In the genomic region with DNA sequence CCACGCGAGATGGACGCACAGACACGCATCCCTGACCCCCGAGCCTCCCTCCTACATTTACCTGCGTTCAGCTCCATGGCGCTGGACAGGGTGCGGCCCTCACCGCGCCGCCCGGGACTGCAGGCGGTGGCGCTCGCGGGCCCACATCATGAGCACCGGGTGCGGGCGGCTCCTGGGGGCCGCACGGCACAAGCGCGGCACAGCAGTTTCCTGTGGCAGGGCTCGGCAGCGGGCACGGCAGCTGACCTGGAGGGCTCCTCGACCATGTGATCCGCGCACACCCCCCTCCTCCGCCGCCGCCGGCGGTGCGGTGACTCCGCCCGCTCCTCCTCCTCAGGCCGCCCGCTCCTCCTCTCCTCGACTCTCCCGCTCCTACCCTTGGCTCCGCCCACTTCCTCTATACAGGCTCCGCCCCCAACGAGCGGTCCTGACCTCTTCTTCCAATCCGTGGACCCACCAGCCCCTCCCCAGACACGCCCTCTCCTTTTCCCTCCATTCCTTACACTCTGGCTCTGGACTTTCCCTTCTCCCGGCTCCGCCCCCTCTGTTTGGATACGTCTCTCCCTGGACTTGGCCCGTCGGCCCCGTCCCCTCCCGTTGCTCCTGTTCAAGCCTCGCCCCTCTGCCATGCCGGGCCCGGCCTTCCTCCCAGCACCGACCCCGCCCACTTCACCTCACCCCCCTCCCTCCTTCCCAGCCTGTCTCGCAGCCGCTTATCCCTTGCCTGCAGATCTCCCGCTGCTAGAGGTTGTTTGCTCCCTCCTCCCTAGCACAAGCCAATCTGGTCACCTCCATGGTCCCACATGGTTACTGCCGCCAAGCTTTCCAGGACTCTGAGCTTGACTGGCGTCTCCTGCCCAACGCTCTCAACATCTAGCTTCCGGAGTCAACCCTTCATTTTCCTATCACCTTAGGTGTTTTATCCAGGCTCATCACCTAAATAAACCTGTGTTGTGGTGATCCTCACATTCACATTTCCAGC, we compare ENCODE assay signal across 8 mouse cellular contexts. TPM values are rescaled to one million over a fixed set of nuclear protein-coding genes. Genes with fewer than 3 reads are reported as not detected.
A peak's percentile ranks its signal among the peaks of the same experiment; 100 is the strongest.
DNase-seq lines count a peak whose midpoint lies in the region; ATAC-seq and TF ChIP-seq lines count a peak whose summit lies in the region.

A gene (minus strand): TSS at position 378 of the 982 bp plus-strand sequence.

- peak within 1 kb of the TSS; percentile 75 for H3K4me2 ChIP-seq in forebrain, embryonic 16.5 days (ENCODE audit: low read length)
- H3K4me2 ChIP-seq in lung, embryonic 14.5 days = peak within 1 kb of the TSS; percentile 82

- intact Hi-C loops in heart, postnatal 36 days (cut with DNase I) = loop anchor here (1.0 kb wide), 1 partner anchor 32 kb away; a partner anchor contains a TSS

- peak within 1 kb of the TSS; percentile 81 for H3K27ac ChIP-seq in forebrain, embryonic 16.5 days (ENCODE audit: low read length)
- H3K27ac ChIP-seq in layer of hippocampus, adult 2 months = peak within 1 kb of the TSS; percentile 100
- peak within 1 kb of the TSS; percentile 89 for H3K27ac ChIP-seq in lung, embryonic 14.5 days (ENCODE audit: low read depth)
- peak within 1 kb of the TSS; percentile 100 for H3K27ac ChIP-seq in olfactory bulb, adult 2 months (ENCODE audit: insufficient read depth, low read depth, low read length)
- peak within 1 kb of the TSS; percentile 48 for H3K27ac ChIP-seq in thymus, adult 2 months (ENCODE audit: control insufficient read depth, insufficient read depth, low read length)

- no peaks in the 10 kb centered on the region for H3K36me3 ChIP-seq in G1E (replicated peaks)
- no peaks in the 10 kb centered on the region for H3K36me3 ChIP-seq in forebrain, embryonic 16.5 days (ENCODE audit: control insufficient read depth, insufficient read depth)
- H3K36me3 ChIP-seq in lung, embryonic 14.5 days (ENCODE audit: insufficient read depth) = no peaks in the 10 kb centered on the region
- no peaks in the 10 kb centered on the region for H3K36me3 ChIP-seq in thymus, adult 2 months (ENCODE audit: control insufficient read depth, insufficient read depth, low read length)

- peak; percentile 87 for DNase-seq in G1E (ENCODE audit: low spot score)
- DNase-seq in cerebellum, adult 18-20 months = peak; percentile 98 to 100
- DNase-seq in heart, postnatal 36 days = peak; percentile 98 to 99
- DNase-seq in layer of hippocampus, adult 2 months (ENCODE audit: low spot score in 2 of 2) = peak; percentile 95 to 98
- DNase-seq in lung, embryonic 14.5 days = peak; percentile 99
- peak; percentile 98 for DNase-seq in thymus, adult 2 months

- peaks cover 17% of the 10 kb centered on the region for H3K4me1 ChIP-seq in G1E (ENCODE audit: insufficient read depth, low read depth, low read length)
- peaks cover 6% of the 10 kb centered on the region; the same call in 1 of the 2 replicates for H3K4me1 ChIP-seq in forebrain, embryonic 16.5 days (replicated peaks; ENCODE audit: control insufficient read depth, insufficient read depth, low read length)
- no peaks in the 10 kb centered on the region for H3K4me1 ChIP-seq in lung, embryonic 14.5 days (ENCODE audit: insufficient read depth)
- H3K4me1 ChIP-seq in olfactory bulb, adult 2 months (ENCODE audit: control insufficient read depth, insufficient read depth, low read length) = peaks cover 7% of the 10 kb centered on the region; the same call in 1 of the 2 replicates
- peaks cover 5% of the 10 kb centered on the region for H3K4me1 ChIP-seq in thymus, adult 2 months (replicated peaks; ENCODE audit: control insufficient read depth, insufficient read depth, low read length)

- WGBS in forebrain, embryonic 16.5 days = under 1% methylated on average over 55 of the region's 66 CpGs
- WGBS in lung, embryonic 14.5 days = 2% methylated on average over 59 of the region's 66 CpGs
- under 1% methylated on average over 66 of the region's 66 CpGs for WGBS in olfactory bulb, adult 2 months
- under 1% methylated on average over 66 of the region's 66 CpGs for WGBS in thymus, adult 2 months

- TF ChIP-seq CTCF in G1E (IDR thresholded peaks at IDR 0.05; ENCODE audit: low read depth, low read length) = no peak
- 0 out of 2 replicates have a peak, but pooled peaks have one; percentile 29 for TF ChIP-seq CTCF in layer of hippocampus, adult 2 months (conservative IDR thresholded peaks at IDR 0.05)
- TF ChIP-seq CTCF in lung, embryonic 14.5 days (IDR thresholded peaks at IDR 0.05; ENCODE audit: low read depth) = no peak
- no peak for TF ChIP-seq CTCF in olfactory bulb, adult 2 months (IDR thresholded peaks at IDR 0.05; ENCODE audit: insufficient read depth, low read depth, low read length)
- no peak for TF ChIP-seq CTCF in thymus, adult 2 months (IDR thresholded peaks at IDR 0.05; ENCODE audit: borderline replicate concordance, control insufficient read depth, extremely low read depth, insufficient read depth, low read length, poor library complexity)

- no peaks in the 10 kb centered on the region for H3K9me3 ChIP-seq in G1E (replicated peaks)
- H3K9me3 ChIP-seq in forebrain, embryonic 16.5 days (ENCODE audit: control insufficient read depth, low read length) = no peaks in the 10 kb centered on the region
- no peaks in the 10 kb centered on the region for H3K9me3 ChIP-seq in lung, embryonic 14.5 days (ENCODE audit: low read depth, low read length)

- TF ChIP-seq POLR2A in olfactory bulb, adult 2 months (IDR thresholded peaks at IDR 0.05; ENCODE audit: insufficient read depth, low read depth, low read length) = peak; percentile 73
- no peak for TF ChIP-seq POLR2A in thymus, adult 2 months (IDR thresholded peaks at IDR 0.05; ENCODE audit: control insufficient read depth, extremely low read depth, insufficient read depth, low read length, poor library complexity)

- peaks cover 5% of the 10 kb centered on the region; the same call in 1 of the 2 replicates for H3K27me3 ChIP-seq in G1E (ENCODE audit: insufficient read depth, low read length)
- no peaks in the 10 kb centered on the region for H3K27me3 ChIP-seq in forebrain, embryonic 16.5 days (replicated peaks; ENCODE audit: control insufficient read depth, insufficient read depth, low read length)
- no peaks in the 10 kb centered on the region for H3K27me3 ChIP-seq in lung, embryonic 14.5 days (ENCODE audit: insufficient read depth, low read length)
- H3K27me3 ChIP-seq in thymus, adult 2 months (ENCODE audit: control insufficient read depth, insufficient read depth, low read length) = no peaks in the 10 kb centered on the region

- ATAC-seq in G1E (ENCODE audit: extremely low read depth, insufficient number of reproducible peaks, low FRiP score, poor library complexity, severe bottlenecking) = peak; percentile 85
- ATAC-seq in forebrain, embryonic 16.5 days = peak; percentile 87
- ATAC-seq in lung, embryonic 14.5 days (ENCODE audit: insufficient read depth) = peak; percentile 96

- H3K4me3 ChIP-seq in G1E (ENCODE audit: low read depth, low read length) = peak within 1 kb of the TSS; percentile 83
- peak within 1 kb of the TSS; percentile 93 for H3K4me3 ChIP-seq in forebrain, embryonic 16.5 days (replicated peaks; ENCODE audit: low read length)
- peak within 1 kb of the TSS; percentile 78 for H3K4me3 ChIP-seq in layer of hippocampus, adult 2 months
- H3K4me3 ChIP-seq in lung, embryonic 14.5 days (ENCODE audit: low read depth, low read length) = peak within 1 kb of the TSS; percentile 74
- H3K4me3 ChIP-seq in olfactory bulb, adult 2 months (ENCODE audit: insufficient read depth, low read depth, low read length) = peak within 1 kb of the TSS; percentile 88
- peak within 1 kb of the TSS; percentile 91 for H3K4me3 ChIP-seq in thymus, adult 2 months (ENCODE audit: control insufficient read depth, insufficient read depth, low read length)

- peak within 1 kb of the TSS; percentile 74 for H3K9ac ChIP-seq in forebrain, embryonic 16.5 days (replicated peaks; ENCODE audit: low read depth, low read length)
- H3K9ac ChIP-seq in lung, embryonic 14.5 days = peak within 1 kb of the TSS; percentile 70

RNA-seq across cellular contexts. Expression of the gene that starts here (rescaled TPM):
- 4.1 and 4.4 TPM in 2 replicates for total RNA-seq in G1E (2014; fragmentation: Nextera tagmentation)
- total RNA-seq in G1E (2017) = 5.1 and 6.9 TPM in 2 replicates
- polyA plus RNA-seq in G1E (2012) = 1.1 and 1.2 TPM in 2 replicates
- 6.9 and 10.1 TPM in 2 replicates for polyA plus RNA-seq in forebrain, embryonic 16.5 days (2015; fragmentation: Nextera tagmentation; extraction: Ambion mirVana)
- total RNA-seq in heart, postnatal 36 days (2021) = 100 to 1,000 TPM in 1 of 2 experiments, 10 to 100 TPM in 1; 88.5 to 111 TPM
- total RNA-seq in layer of hippocampus, adult 2 months (2021) = 10 to 100 TPM; 61.4 to 66.8 TPM
- polyA plus RNA-seq in lung, embryonic 14.5 days (2014; fragmentation: Nextera tagmentation; extraction: Ambion mirVana) = 9.1 TPM in 2 replicates
- not detected in 2 replicates for polyA plus RNA-seq in olfactory bulb, adult 2 months (2012; ENCODE audit: insufficient read depth, insufficient read length, low replicate concordance, missing spikeins)
- polyA plus RNA-seq in thymus, adult 2 months (2012; rRNA removed) = 9.2 and 10.2 TPM in 2 replicates

Comparison
In these comparisons a context has a peak if more than half of its experiments do, and no peak if none do; other contexts are left out.
1. Peak in every context shown above with its lines: DNase-seq, ATAC-seq, H3K4me3 ChIP-seq and H3K27ac ChIP-seq.
2. RNA of the gene that starts here (total RNA-seq): 88.5 to 111 TPM in heart, postnatal 36 days and 61.4 to 66.8 TPM in layer of hippocampus, adult 2 months; 4.1 to 6.9 TPM in G1E; every median in the first group is over 4 times any median in the second.
3. H3K27ac ChIP-seq: peak in every context shown above with its lines; median percentile 100 in layer of hippocampus, adult 2 months; 100 in olfactory bulb, adult 2 months; 89 in lung, embryonic 14.5 days; 81 in forebrain, embryonic 16.5 days; 48 in thymus, adult 2 months.